In genomic region chr14:76110396-76111221, GRCm38 (mm10) we compare ENCODE assay signal across 8 mouse cellular contexts. TPM values are rescaled to one million over a fixed set of nuclear protein-coding genes. Genes with fewer than 3 reads are reported as not detected.
DNase-seq lines count a peak whose midpoint lies in the region; ATAC-seq and TF ChIP-seq lines count a peak whose summit lies in the region.

Gpalpp1 (minus strand) TSS chr14:76110760.
Nufip1 (plus strand) TSS chr14:76110891.

- peak within 1 kb of the TSS; percentile 86 for H3K4me3 ChIP-seq in embryonic facial prominence, embryonic 14.5 days (ENCODE audit: low read depth, low read length)
- peak within 1 kb of the TSS; percentile 96 for H3K4me3 ChIP-seq in heart, adult 2 months
- peak within 1 kb of the TSS; percentile 90 for H3K4me3 ChIP-seq in limb, embryonic 13.5 days
- peak within 1 kb of the TSS; percentile 97 for H3K4me3 ChIP-seq in midbrain, embryonic 16.5 days (ENCODE audit: low read depth, low read length)

- peak within 1 kb of the TSS; percentile 84 for H3K9ac ChIP-seq in embryonic facial prominence, embryonic 14.5 days (ENCODE audit: low read depth, low read length)
- peak within 1 kb of the TSS; percentile 82 for H3K9ac ChIP-seq in heart, adult 2 months (ENCODE audit: low read depth, low read length)
- H3K9ac ChIP-seq in limb, embryonic 13.5 days, result peak within 1 kb of the TSS; percentile 83
- peak within 1 kb of the TSS; percentile 75 for H3K9ac ChIP-seq in midbrain, embryonic 16.5 days (ENCODE audit: low read depth, low read length)

- peak; percentile 27; the same call in 1 of the 2 replicates for TF ChIP-seq CTCF in heart, adult 2 months (IDR thresholded peaks at IDR 0.05)

- no peaks in the 10 kb centered on the region for H3K9me3 ChIP-seq in embryonic facial prominence, embryonic 14.5 days (ENCODE audit: control insufficient read depth, low read length)
- no peaks in the 10 kb centered on the region for H3K9me3 ChIP-seq in limb, embryonic 13.5 days
- no peaks in the 10 kb centered on the region for H3K9me3 ChIP-seq in midbrain, embryonic 16.5 days (replicated peaks; ENCODE audit: control insufficient read depth, low read length, poor library complexity, severe bottlenecking)

- H3K79me2 ChIP-seq in heart, adult 2 months (replicated peaks; ENCODE audit: control insufficient read depth, insufficient read depth, low read length), result no peaks in the 10 kb centered on the region

- H3K4me1 ChIP-seq in embryonic facial prominence, embryonic 14.5 days (ENCODE audit: control insufficient read depth, insufficient read depth, low read length), result peaks cover 5% of the 10 kb centered on the region; the same call in 1 of the 2 replicates
- peaks cover 2% of the 10 kb centered on the region for H3K4me1 ChIP-seq in heart, adult 2 months (ENCODE audit: control insufficient read depth, insufficient read depth, low read length)
- peaks cover 21% of the 10 kb centered on the region for H3K4me1 ChIP-seq in limb, embryonic 13.5 days
- H3K4me1 ChIP-seq in midbrain, embryonic 16.5 days (ENCODE audit: control insufficient read depth, insufficient read depth, low read length), result peaks cover 30% of the 10 kb centered on the region

- H3K27me3 ChIP-seq in embryonic facial prominence, embryonic 14.5 days (replicated peaks; ENCODE audit: control insufficient read depth, insufficient read depth, low read length), result no peaks in the 10 kb centered on the region
- H3K27me3 ChIP-seq in heart, adult 2 months (ENCODE audit: control insufficient read depth, insufficient read depth, low read length), result no peaks in the 10 kb centered on the region
- H3K27me3 ChIP-seq in limb, embryonic 13.5 days, result no peaks in the 10 kb centered on the region
- H3K27me3 ChIP-seq in midbrain, embryonic 16.5 days (ENCODE audit: control insufficient read depth, insufficient read depth, low read depth, low read length), result no peaks in the 10 kb centered on the region

- 0 out of 2 replicates have a peak, but pooled peaks have one; percentile 64 for TF ChIP-seq EP300 in heart, adult 2 months (IDR thresholded peaks at IDR 0.05; ENCODE audit: insufficient read depth, low read depth, low read length)

- H3K4me2 ChIP-seq in embryonic facial prominence, embryonic 14.5 days (ENCODE audit: low read depth, low read length), result peak within 1 kb of the TSS; percentile 75
- H3K4me2 ChIP-seq in limb, embryonic 13.5 days (replicated peaks), result peak within 1 kb of the TSS; percentile 85
- peak within 1 kb of the TSS; percentile 78 for H3K4me2 ChIP-seq in midbrain, embryonic 16.5 days (ENCODE audit: low read length)

- under 1% methylated on average over 62 of the region's 69 CpGs for WGBS in embryonic facial prominence, embryonic 14.5 days
- WGBS in heart, adult 2 months, result under 1% methylated on average over 69 of the region's 69 CpGs
- under 1% methylated on average over 69 of the region's 69 CpGs for WGBS in limb, embryonic 13.5 days
- WGBS in midbrain, embryonic 16.5 days, result under 1% methylated on average over 69 of the region's 69 CpGs

- peak; percentile 99 for ATAC-seq in embryonic facial prominence, embryonic 14.5 days (ENCODE audit: low read depth)
- peak; percentile 99 for ATAC-seq in limb, embryonic 13.5 days (ENCODE audit: low FRiP score, low read depth)
- peak; percentile 99 for ATAC-seq in midbrain, embryonic 16.5 days

- DNase-seq in 3T3-L1 (ENCODE audit: low read depth, low spot score), result peak; percentile 95
- peak; percentile 49 to 81 for DNase-seq in adrenal gland, postnatal 4 days (ENCODE audit: low spot score in 2 of 2)
- peak; percentile 98 for DNase-seq in embryonic facial prominence, embryonic 14.5 days (ENCODE audit: low spot score)
- peak; percentile 88 to 91 for DNase-seq in heart, adult 2 months
- DNase-seq in kidney, adult 8-10 months, result peak; percentile 91 to 93
- peak; percentile 74 to 85 for DNase-seq in spleen, postnatal 10 days (ENCODE audit: low spot score in 2 of 2)

- H3K36me3 ChIP-seq in embryonic facial prominence, embryonic 14.5 days (ENCODE audit: control insufficient read depth, insufficient read depth, low read length), result peaks cover 33% of the 10 kb centered on the region
- no peaks in the 10 kb centered on the region; the same call in 1 of the 2 replicates for H3K36me3 ChIP-seq in heart, adult 2 months (ENCODE audit: control insufficient read depth, insufficient read depth, low read length)
- peaks cover 26% of the 10 kb centered on the region for H3K36me3 ChIP-seq in limb, embryonic 13.5 days
- H3K36me3 ChIP-seq in midbrain, embryonic 16.5 days (ENCODE audit: control insufficient read depth, insufficient read depth, low read length), result peaks cover 9% of the 10 kb centered on the region

- H3K27ac ChIP-seq in embryonic facial prominence, embryonic 14.5 days (replicated peaks; ENCODE audit: low read depth, low read length), result peak within 1 kb of the TSS; percentile 87
- peak within 1 kb of the TSS; percentile 75 for H3K27ac ChIP-seq in heart, adult 2 months
- H3K27ac ChIP-seq in limb, embryonic 13.5 days, result peak within 1 kb of the TSS; percentile 63; the same call in 1 of the 2 replicates
- H3K27ac ChIP-seq in midbrain, embryonic 16.5 days (ENCODE audit: low read length), result peak within 1 kb of the TSS; percentile 88

- intact Hi-C loops in heart, adult 2 months (cut with DNase I), result loop anchor here (5.0 kb wide), 1 partner anchor 42 kb away; no protein-coding TSS in a partner anchor

- TF ChIP-seq POLR2A in heart, adult 2 months (IDR thresholded peaks at IDR 0.05; ENCODE audit: insufficient read depth, low read depth, low read length), result peak; percentile 70

RNA-seq across cellular contexts. Expression of gene Gpalpp1, which starts in this region (rescaled TPM):
- total RNA-seq in adrenal gland, postnatal 4 days (2021), result 10 to 100 TPM; 24.2 to 24.8 TPM
- polyA plus RNA-seq in embryonic facial prominence, embryonic 14.5 days (2014; fragmentation: Nextera tagmentation; extraction: Ambion mirVana), result 11.1 and 11.9 TPM in 2 replicates
- 10 to 100 TPM; 11.2 to 11.3 TPM for total RNA-seq in heart, adult 2 months (2021)
- 3.2 and 6.6 TPM in 2 replicates for polyA plus RNA-seq in heart, adult 2 months (2012; rRNA removed)
- 12.6 and 13.0 TPM in 2 replicates for polyA plus RNA-seq in limb, embryonic 13.5 days (2015; fragmentation: Nextera tagmentation; extraction: Ambion mirVana)
- polyA plus RNA-seq in midbrain, embryonic 16.5 days (2015; fragmentation: Nextera tagmentation; extraction: Ambion mirVana), result 13.1 and 14.1 TPM in 2 replicates

RNA-seq across cellular contexts. Expression of gene Nufip1, which starts in this region (rescaled TPM):
- total RNA-seq in adrenal gland, postnatal 4 days (2021), result 10 to 100 TPM; 11.9 to 12.5 TPM
- polyA plus RNA-seq in embryonic facial prominence, embryonic 14.5 days (2014; fragmentation: Nextera tagmentation; extraction: Ambion mirVana), result 12.3 and 13.1 TPM in 2 replicates
- 1 to 10 TPM; 3.0 to 3.1 TPM for total RNA-seq in heart, adult 2 months (2021)
- 1.5 and 1.8 TPM in 2 replicates for polyA plus RNA-seq in heart, adult 2 months (2012; rRNA removed)
- 18.0 and 18.5 TPM in 2 replicates for polyA plus RNA-seq in limb, embryonic 13.5 days (2015; fragmentation: Nextera tagmentation; extraction: Ambion mirVana)
- polyA plus RNA-seq in midbrain, embryonic 16.5 days (2015; fragmentation: Nextera tagmentation; extraction: Ambion mirVana), result 13.4 and 13.8 TPM in 2 replicates

Comparison
In these comparisons a context has a peak if more than half of its experiments do, and no peak if none do; other contexts are left out.
1. Peak in every context shown above with its lines: DNase-seq, ATAC-seq, H3K4me3 ChIP-seq and H3K27ac ChIP-seq.